Mouse (Mus musculus): Measurements from ENCODE around the gene Gm10721. TPM values are rescaled to one million over a fixed set of nuclear protein-coding genes. Genes with fewer than 3 reads are reported as not detected.
A peak's percentile ranks its signal among the peaks of the same experiment; 100 is the strongest.
"Not testable (repeated sequence)": the region's sequence is repeated elsewhere in the genome, so short reads cannot be mapped to it uniquely, and the experiment has no call there.

The Gm10721 gene
- total RNA-seq (2014; rRNA removed) (not detected in 2 replicates), polyA plus RNA-seq (2015; fragmentation: Nextera tagmentation; extraction: Ambion mirVana) (0.35 TPM in 1 of 2 replicates, not detected in the other)

DNA sequence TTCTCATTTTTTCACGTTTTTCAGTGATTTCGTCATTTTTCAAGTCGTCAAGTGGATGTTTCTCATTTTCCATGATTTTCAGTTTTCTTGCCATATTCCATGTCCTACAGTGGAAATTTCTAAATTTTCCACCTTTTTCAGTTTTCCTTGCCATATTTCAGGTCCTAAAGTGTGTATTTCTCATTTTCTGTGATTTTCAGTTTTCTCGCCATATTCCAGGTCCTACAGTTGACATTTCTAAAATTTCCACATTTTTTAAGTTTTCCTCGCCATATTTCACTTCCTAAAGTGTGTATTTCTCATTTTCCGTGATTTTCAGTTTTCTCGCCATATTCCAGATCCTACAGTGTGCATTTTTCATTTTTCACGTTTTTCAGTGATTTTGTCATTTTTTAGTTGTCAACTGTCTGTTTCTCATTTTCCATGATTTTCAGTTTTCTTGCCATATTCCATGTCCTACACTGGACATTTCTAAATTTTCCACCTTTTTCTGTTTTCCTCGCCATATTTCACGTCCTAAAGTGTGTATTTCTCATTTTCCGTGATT lies at the start of gene Gm10721:
TSS of gene Gm10721 (plus strand) at position 408 of the 547 bp plus-strand sequence.
- ATAC-seq, result peak; percentile 68

DNA sequence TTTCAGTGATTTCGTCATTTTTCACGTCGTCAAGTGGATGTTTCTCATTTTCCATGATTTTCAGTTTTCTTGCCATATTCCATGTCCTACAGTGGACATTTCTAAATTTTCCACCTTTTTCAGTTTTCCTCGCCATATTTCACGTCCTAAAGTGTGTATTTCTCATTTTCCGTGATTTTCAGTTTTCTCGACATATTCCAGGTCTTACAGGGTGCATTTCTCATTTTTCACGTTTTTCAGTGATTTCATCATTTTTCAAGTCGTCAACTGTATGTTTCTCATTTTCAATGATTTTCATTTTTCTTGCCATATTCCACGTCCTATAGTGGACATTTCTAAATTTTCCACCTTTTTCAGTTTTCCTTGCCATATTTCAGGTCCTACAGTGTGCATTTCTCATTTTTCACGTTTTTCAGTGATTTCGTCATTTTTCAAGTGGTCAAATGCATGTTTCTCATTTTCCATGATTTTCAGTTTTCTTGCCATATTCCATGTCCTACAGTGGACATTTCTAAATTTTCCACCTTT lies 12.4 kb upstream of the Gm10721 start, which contains the start of gene Gm10722:
TSS of gene Gm10722 (plus strand) at position 478 of the 528 bp plus-strand sequence.
- H3K4me1 ChIP-seq (ENCODE audit: insufficient read depth, low read length); H3K27ac ChIP-seq; H3K9me3 ChIP-seq (ENCODE audit: low read length); H3K27me3 ChIP-seq (ENCODE audit: insufficient read depth, low read length); ATAC-seq; H3K4me2 ChIP-seq (ENCODE audit: low read depth, low read length); H3K36me3 ChIP-seq (ENCODE audit: insufficient read depth, low read length); H3K9ac ChIP-seq (replicated peaks; ENCODE audit: low read length); H3K4me3 ChIP-seq (ENCODE audit: low read length): not testable (repeated sequence)
- WGBS, result 71% methylated on average over 12 of the region's 12 CpGs
- DNase-seq (ENCODE audit: low spot score), result peak; percentile 46

More for the DNA sequence above, at the start of gene Gm10721:
- not testable (repeated sequence) for H3K9ac ChIP-seq (replicated peaks; ENCODE audit: low read length); H3K4me3 ChIP-seq (ENCODE audit: low read length); H3K4me1 ChIP-seq (ENCODE audit: insufficient read depth, low read length); DNase-seq (ENCODE audit: low spot score); H3K4me2 ChIP-seq (ENCODE audit: low read depth, low read length); H3K27ac ChIP-seq; H3K36me3 ChIP-seq (ENCODE audit: insufficient read depth, low read length); H3K9me3 ChIP-seq (ENCODE audit: low read length); H3K27me3 ChIP-seq (ENCODE audit: insufficient read depth, low read length)
- WGBS, result no CpG with 5 or more reads among the region's 11 CpGs

DNA sequence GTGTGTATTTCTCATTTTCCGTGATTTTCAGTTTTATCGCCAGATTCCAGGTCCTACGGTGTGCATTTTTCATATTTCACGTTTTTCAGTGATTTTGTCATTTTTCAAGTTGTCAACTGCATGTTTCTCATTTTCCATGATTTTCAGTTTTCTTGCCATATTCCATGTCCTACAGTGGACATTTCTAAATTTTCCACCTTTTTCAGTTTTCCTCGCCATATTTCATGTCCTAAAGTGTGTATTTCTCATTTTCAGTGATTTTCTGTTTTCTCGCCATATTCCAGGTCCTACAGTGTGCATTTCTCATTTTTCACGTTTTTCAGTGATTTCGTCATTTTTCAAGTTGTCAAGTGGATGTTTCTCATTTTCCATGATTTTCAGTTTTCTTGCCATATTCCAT lies 11.9 kb upstream of the Gm10721 start:
- not testable (repeated sequence) for H3K27me3 ChIP-seq (ENCODE audit: insufficient read depth, low read length); H3K36me3 ChIP-seq (ENCODE audit: insufficient read depth, low read length); H3K4me2 ChIP-seq (ENCODE audit: low read depth, low read length); H3K27ac ChIP-seq; H3K4me1 ChIP-seq (ENCODE audit: insufficient read depth, low read length); H3K9me3 ChIP-seq (ENCODE audit: low read length); DNase-seq (ENCODE audit: low spot score); H3K4me3 ChIP-seq (ENCODE audit: low read length); ATAC-seq; H3K9ac ChIP-seq (replicated peaks; ENCODE audit: low read length)
- 64% methylated on average over 8 of the region's 8 CpGs for WGBS

DNA sequence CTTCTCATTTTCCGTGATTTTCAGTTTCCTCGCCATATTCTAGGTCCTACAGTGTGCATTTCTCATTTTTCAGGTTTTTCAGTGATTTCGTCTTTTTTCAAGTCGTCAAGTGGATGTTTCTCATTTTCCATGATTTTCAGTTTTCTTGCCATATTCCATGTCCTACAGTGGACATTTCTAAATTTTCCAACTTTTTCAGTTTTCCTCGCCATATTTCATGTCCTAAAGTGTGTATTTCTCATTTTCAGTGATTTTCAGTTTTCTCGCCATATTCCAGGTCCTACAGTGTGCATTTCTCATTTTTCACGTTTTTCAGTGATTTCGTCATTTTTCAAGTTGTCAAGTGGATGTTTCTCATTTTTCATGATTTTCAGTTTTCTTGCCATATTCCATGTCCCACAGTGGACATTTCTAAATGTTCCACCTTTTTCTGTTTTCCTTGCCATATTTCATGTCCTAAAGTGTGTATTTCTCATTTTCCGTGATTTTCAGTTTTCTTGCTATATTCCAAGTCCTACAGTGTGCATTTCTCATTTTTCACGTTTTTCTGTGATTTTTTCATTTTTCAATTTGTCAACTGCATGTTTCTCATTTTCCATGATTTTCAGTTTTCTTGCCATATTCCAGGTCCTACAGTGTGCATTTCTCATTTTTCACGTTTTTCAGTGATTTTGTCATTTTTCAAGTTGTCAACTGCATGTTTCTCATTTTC lies 10.8 kb upstream of the Gm10721 start:
- H3K36me3 ChIP-seq (ENCODE audit: insufficient read depth, low read length); H3K27ac ChIP-seq; H3K4me1 ChIP-seq (ENCODE audit: insufficient read depth, low read length); H3K4me2 ChIP-seq (ENCODE audit: low read depth, low read length); H3K9ac ChIP-seq (replicated peaks; ENCODE audit: low read length); H3K27me3 ChIP-seq (ENCODE audit: insufficient read depth, low read length); H3K4me3 ChIP-seq (ENCODE audit: low read length); H3K9me3 ChIP-seq (ENCODE audit: low read length): not testable (repeated sequence)
- ATAC-seq (peak; percentile 89), DNase-seq (ENCODE audit: low spot score) (peak; percentile 17)
- WGBS, result 54% methylated on average over 8 of the region's 11 CpGs

DNA sequence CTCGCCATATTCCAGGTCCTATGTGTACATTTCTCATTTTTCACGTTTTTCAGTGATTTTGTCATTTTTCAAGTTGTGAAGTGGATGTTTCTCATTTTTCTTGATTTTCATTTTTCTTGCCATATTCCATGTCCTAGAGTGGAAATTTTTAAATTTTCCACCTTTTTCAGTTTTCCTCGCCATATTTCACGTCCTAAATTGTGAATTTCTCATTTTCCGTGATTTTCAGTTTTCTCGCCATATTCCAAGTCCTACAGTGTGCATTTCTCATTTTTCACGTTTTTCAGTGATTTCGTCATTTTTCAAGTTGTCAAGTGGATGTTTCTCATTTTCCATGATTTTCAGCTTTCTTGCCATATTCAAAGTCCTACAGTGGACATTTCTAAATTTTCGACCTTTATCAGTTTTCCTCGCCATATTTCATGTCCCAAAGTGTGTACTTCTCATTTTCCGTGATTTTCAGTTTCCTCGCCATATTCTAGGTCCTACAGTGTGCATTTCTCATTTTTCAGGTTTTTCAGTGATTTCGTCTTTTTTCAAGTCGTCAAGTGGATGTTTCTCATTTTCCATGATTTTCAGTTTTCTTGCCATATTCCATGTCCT lies 10.0 kb upstream of the Gm10721 start, which contains the start of gene Gm11168:
TSS of gene Gm11168 (plus strand) at position 553 of the 603 bp plus-strand sequence.
- not testable (repeated sequence) for H3K4me2 ChIP-seq (ENCODE audit: low read depth, low read length); ATAC-seq; H3K27ac ChIP-seq; H3K27me3 ChIP-seq (ENCODE audit: insufficient read depth, low read length); H3K4me3 ChIP-seq (ENCODE audit: low read length); H3K36me3 ChIP-seq (ENCODE audit: insufficient read depth, low read length); DNase-seq (ENCODE audit: low spot score); H3K4me1 ChIP-seq (ENCODE audit: insufficient read depth, low read length); H3K9me3 ChIP-seq (ENCODE audit: low read length); H3K9ac ChIP-seq (replicated peaks; ENCODE audit: low read length)
- WGBS, result 67% methylated on average over 6 of the region's 14 CpGs

DNA sequence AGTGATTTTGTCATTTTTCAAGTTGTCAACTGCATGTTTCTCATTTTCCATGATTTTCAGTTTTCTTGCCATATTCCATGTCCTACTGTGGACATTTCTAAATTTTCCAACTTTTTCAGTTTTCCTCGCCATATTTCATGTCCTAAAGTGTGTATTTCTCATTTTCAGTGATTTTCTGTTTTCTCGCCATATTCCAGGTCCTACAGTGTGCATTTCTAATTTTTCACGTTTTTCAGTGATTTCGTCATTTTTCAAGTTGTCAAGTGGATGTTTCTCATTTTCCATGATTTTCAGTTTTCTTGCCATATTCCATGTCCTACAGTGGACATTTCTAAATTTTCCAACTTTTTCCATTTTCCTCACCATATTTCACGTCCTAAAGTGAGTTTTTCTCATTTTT lies 6.8 kb upstream of the Gm10721 start:
- H3K4me3 ChIP-seq (ENCODE audit: low read length); H3K27me3 ChIP-seq (ENCODE audit: insufficient read depth, low read length); ATAC-seq; H3K9me3 ChIP-seq (ENCODE audit: low read length); H3K4me1 ChIP-seq (ENCODE audit: insufficient read depth, low read length); H3K9ac ChIP-seq (replicated peaks; ENCODE audit: low read length); DNase-seq (ENCODE audit: low spot score); H3K36me3 ChIP-seq (ENCODE audit: insufficient read depth, low read length); H3K27ac ChIP-seq; H3K4me2 ChIP-seq (ENCODE audit: low read depth, low read length): not testable (repeated sequence)
- WGBS, result 87% methylated on average over 1 of the region's 5 CpGs

DNA sequence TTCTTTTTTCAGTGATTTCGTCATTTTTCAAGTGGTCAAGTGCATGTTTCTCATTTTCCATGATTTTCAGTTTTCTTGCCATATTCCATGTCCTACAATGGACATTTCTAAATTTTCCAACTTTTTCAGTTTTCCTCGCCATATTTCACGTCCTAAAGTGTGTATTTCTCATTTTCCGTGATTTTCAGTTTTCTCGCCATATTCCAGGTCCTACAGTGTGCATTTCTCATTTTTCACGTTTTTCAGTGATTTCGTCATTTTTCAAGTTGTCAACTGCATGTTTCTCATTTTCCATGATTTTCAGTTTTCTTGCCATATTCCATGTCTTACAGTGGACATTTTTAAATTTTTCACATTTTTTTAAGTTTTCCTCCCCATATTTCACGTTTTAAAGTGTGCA lies 6.3 kb upstream of the Gm10721 start:
- H3K4me2 ChIP-seq (ENCODE audit: low read depth, low read length); H3K27ac ChIP-seq; H3K4me1 ChIP-seq (ENCODE audit: insufficient read depth, low read length); H3K27me3 ChIP-seq (ENCODE audit: insufficient read depth, low read length); DNase-seq (ENCODE audit: low spot score); H3K9ac ChIP-seq (replicated peaks; ENCODE audit: low read length); H3K4me3 ChIP-seq (ENCODE audit: low read length); H3K36me3 ChIP-seq (ENCODE audit: insufficient read depth, low read length); H3K9me3 ChIP-seq (ENCODE audit: low read length): not testable (repeated sequence)
- peak; percentile 81 for ATAC-seq
- WGBS, result 70% methylated on average over 7 of the region's 8 CpGs

DNA sequence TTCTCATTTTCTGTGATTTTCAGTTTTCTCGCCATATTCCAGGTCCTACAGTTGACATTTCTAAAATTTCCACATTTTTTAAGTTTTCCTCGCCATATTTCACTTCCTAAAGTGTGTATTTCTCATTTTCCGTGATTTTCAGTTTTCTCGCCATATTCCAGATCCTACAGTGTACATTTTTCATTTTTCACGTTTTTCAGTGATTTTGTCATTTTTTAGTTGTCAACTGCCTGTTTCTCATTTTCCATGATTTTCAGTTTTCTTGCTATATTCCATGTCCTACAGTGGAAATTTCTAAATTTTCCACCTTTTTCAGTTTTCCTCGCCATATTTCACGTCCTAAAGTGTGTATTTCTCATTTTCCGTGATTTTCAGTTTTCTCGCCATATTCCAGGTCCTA lies 5.7 kb upstream of the Gm10721 start:
- 0 out of 2 replicates have a peak, but pooled peaks have one; percentile 25 for ATAC-seq
- H3K4me2 ChIP-seq (ENCODE audit: low read depth, low read length); H3K4me3 ChIP-seq (ENCODE audit: low read length); H3K36me3 ChIP-seq (ENCODE audit: insufficient read depth, low read length); H3K27me3 ChIP-seq (ENCODE audit: insufficient read depth, low read length); H3K4me1 ChIP-seq (ENCODE audit: insufficient read depth, low read length); H3K9ac ChIP-seq (replicated peaks; ENCODE audit: low read length); H3K9me3 ChIP-seq (ENCODE audit: low read length); H3K27ac ChIP-seq: not testable (repeated sequence)
- WGBS, result 74% methylated on average over 7 of the region's 9 CpGs
- DNase-seq (ENCODE audit: low spot score), result peak; percentile 10

DNA sequence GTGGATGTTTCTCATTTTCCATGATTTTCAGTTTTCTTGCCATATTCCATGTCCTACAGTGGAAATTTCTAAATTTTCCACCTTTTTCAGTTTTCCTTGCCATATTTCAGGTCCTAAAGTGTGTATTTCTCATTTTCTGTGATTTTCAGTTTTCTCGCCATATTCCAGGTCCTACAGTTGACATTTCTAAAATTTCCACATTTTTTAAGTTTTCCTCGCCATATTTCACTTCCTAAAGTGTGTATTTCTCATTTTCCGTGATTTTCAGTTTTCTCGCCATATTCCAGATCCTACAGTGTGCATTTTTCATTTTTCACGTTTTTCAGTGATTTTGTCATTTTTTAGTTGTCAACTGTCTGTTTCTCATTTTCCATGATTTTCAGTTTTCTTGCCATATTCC lies 3.6 kb upstream of the Gm10721 start:
- not testable (repeated sequence) for H3K27me3 ChIP-seq (ENCODE audit: insufficient read depth, low read length); H3K4me3 ChIP-seq (ENCODE audit: low read length); DNase-seq (ENCODE audit: low spot score); H3K4me1 ChIP-seq (ENCODE audit: insufficient read depth, low read length); H3K9ac ChIP-seq (replicated peaks; ENCODE audit: low read length); H3K4me2 ChIP-seq (ENCODE audit: low read depth, low read length); H3K36me3 ChIP-seq (ENCODE audit: insufficient read depth, low read length); H3K27ac ChIP-seq; H3K9me3 ChIP-seq (ENCODE audit: low read length)
- WGBS, result no CpG with 5 or more reads among the region's 5 CpGs
- peak; percentile 62; the same call in 1 of the 2 replicates for ATAC-seq

Measured in hindbrain, postnatal 0 days (tissue).